Mouse (Mus musculus) ovary, postnatal 36 days (tissue): ENCODE results near the gene Nr4a3.

Experiments used
- DNase-seq: peaks from one replicate; pipeline ENCODE4 v3.0.0; 2022; ENCODE audit warnings: low spot score, mixed read lengths

Gene Nr4a3

DNA sequence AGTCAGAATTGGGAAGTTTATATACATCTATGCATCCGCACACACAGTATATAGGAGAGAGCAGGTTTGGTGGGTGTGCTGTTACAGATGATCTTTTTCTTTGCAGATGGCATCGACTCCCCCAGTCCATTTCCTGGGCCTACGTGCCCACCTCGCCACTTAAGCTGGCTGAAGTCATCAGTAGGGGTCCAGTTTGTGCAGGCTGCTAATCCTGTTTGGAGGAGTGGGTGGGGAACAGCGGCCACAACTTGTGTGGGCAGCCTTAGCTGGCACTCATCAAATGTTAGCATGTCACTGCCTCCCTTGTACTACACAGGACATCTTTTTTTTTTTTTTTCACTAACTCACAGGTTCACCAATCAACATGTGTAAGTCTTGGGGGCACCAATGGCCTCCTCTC lies 5.5 kb downstream of the Nr4a3 start:
- DNase-seq = no peak

DNA sequence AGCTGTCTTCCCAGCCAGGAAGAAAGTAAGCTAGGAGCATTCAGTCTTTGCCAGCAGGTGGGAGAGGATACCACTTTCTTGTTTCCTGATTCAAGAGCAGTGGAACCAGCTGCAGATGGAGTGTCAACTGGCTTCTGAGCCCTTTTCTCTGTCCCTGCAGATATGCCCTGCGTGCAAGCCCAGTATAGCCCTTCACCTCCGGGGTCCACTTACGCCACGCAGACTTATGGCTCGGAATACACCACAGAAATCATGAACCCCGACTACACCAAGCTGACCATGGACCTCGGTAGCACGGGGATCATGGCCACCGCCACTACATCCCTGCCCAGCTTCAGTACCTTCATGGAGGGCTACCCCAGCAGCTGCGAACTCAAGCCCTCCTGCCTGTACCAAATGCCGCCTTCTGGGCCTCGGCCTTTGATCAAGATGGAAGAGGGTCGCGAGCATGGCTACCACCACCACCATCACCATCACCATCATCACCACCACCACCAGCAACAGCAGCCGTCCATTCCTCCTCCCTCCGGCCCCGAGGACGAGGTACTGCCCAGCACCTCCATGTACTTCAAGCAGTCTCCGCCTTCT lies 6.2 kb downstream of the Nr4a3 start:
- DNase-seq = no peak

DNA sequence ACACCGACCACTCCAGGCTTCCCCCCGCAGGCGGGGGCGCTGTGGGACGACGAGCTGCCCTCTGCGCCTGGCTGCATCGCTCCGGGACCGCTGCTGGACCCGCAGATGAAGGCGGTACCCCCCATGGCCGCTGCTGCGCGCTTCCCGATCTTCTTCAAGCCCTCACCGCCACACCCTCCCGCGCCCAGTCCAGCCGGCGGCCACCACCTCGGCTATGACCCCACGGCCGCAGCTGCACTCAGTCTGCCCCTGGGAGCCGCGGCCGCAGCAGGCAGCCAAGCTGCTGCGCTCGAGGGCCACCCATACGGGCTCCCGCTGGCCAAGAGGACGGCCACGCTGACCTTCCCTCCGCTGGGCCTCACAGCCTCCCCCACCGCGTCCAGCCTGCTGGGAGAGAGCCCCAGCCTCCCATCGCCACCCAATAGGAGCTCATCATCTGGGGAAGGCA lies 6.7 kb downstream of the Nr4a3 start:
- DNase-seq = peak; percentile 26

DNA sequence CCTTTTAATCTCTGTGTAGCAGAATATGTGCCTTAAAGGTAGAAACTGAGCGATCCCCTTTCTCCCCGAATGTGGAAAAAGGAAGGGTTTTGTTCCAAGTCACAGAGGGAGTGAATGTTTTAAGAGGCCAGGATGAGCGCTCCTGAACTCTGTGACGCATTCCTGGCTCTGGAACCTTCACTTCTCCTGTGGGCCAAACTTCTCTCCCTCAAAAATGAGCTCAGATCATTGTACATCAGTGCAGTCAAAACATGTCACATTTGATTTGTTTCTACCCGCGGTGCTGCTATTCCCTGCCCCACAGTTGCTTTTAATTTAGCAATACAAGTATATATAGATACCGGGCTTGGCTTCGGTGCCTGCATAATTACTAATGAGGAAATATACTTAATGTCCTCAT lies 16.8 kb downstream of the Nr4a3 start:
- DNase-seq = no peak

DNA sequence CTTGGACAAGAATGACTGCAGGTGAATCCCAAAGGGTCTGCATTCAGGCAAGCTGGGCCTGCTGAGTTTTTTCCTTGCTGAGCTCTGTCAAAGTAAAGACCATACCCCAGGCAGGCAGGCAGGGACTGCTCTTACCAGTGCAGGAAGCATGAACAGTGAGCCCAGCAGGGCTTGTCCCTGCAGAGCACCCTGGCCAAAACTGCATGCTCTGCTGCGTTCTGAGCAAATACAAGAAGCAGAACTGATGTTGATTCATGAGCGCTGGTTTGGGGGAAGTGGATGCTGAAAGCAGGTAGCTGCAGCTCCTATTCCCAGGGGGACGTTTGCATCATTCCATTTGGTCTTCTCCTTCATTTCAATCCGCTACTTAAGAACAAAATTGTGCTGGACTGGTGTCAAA lies 19.4 kb downstream of the Nr4a3 start:
- no peak for DNase-seq

DNA sequence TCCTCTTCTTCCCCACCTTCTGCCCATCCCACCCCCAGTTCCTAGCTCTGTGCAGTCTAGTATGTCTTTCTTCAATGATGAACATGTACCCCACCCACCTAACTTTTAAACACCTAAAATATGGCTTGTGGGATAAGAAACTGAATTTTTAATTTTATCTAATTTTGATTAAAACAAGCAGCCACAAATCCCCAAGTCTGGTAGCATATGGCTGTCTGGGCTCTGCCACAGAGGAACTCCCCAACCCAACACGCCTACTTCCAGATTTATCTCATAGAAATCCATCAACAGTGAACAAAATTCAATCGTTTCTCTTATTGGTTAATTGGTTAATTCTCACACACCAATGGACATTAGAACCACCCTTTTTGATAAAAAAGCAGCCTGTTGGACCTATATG lies 21.7 kb downstream of the Nr4a3 start:
- DNase-seq = no peak

DNA sequence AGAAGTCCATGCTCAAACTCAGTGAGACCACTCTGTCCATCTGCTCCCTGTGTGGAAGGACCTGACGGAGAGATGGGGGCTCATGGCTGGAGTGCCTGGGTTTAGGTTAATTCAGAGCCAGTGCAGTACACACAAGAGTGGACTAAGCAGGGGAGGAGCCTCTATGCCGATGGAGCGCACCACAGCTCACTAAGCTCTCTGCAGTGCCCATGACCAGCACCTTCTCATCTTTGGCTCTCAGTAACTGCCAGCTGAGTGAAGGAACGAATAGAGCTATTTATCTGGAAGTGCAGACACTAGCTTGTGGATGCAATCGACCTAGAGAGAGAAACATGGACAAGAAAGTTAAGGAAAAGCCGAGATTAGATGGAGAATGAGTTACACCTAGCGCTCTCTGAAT lies 24.2 kb downstream of the Nr4a3 start:
- DNase-seq = no peak

DNA sequence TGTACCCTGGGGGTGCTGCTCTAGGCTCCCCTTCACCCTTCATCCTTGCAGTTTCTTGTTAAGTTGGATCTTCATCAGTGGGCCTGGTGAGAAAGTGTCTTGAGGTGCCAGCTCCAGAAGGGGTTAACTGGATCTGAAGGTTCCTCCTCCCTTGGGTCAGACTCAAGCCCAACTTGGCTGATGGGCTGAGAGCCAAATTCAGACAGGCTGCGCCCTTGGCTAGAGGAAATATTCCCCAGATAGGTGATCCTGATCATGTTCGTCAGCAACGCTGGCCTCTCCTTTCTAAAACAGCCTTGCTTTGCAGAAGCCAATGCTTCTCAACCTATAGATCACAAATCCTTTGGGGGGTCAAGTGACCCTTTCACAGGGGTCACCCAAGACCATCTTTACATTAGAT lies 27.1 kb downstream of the Nr4a3 start:
- DNase-seq = no peak

DNA sequence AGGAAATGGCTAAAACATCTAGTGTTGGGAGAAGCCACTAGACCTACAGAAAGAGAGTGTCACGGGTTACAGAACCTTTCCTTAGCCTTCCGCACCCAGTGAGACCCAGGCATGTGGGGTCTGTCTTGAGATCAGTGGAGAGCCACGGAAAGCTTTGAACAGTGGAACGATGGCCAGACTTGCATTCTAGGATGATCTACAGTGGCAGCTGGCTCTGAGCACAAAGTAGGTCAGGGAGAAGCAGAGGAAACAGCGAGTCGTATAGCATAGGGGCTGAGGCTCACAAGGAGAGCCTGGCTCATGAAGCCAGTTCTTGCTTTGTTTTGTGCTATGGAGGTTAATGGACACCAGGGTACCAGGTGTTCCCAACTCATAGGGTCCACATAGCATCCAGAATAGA lies 28.4 kb downstream of the Nr4a3 start:
- DNase-seq = no peak

DNA sequence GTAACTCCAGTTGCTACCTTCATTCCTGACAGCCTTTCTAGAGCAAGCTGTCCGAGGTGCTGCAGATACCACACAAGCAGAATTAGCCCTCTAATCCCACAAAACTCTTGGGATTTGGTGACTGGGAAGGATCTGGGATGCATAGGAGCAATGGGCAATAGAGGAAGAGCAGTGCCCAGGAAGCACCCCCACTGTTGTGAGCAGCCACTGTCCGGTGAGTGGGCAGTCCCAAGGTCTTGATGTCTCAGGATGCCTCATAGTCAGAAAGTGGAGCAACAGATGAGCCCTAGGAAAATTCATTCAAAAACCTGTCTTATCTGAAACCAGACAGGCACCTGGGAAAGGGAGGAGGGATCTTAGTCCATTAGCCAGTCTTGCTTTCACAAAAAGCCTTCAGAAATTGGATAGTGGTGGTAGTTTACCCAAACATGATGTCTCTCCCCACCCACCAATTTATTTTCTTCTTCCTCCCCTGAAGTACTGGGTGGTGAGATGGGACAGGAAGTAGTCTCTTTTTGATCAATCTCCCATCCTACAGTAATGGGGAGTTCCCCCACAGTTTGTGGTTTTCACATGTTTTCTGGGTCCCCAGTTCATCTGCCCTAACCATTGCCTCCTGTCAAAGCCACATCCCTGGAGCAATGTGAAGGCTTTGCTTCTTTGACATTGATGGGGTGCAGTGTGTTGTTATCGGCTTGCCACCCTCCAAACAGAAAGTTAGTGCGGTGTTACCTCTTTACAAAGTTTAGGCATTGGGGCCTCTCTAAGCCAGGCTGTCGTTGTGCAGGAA lies 29.7 kb downstream of the Nr4a3 start:
- DNase-seq = no peak

DNA sequence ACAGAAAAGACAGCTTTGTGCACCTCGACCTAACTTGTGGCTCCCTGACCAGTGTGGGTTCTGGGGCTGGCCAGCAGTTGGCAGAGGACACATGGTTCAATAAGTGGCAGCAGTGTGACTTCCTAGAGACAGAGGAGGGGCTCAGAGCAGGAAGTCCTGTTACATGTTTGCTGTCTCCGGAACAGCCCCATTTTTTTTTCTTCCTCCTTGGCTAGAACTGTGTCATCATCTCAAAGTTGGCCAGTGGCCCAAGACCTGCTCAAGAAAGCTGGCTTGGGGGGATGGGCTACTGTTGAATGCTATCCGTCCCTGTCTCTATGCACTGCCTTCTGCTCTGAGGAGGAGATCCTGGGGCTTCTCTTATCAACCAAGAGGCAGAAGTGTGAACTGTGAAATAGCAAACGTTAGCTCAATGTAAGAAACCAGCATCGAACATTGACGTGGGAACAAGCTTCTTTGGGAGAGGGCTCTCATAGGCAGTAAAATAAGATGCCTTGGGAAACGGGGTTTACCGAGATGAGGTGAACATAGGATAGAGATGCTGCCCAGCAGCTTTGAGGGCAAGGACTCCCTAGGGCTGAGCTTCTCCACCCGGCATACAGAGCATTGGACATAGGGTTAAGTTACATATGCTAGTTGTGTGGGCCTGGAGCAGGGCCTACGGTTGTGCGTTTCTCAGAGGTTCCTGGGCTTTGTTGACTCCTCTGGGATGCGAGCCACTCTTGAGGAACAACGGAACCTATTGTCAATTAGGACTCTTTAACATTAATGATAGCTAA lies 31.9 kb downstream of the Nr4a3 start:
- no peak for DNase-seq

DNA sequence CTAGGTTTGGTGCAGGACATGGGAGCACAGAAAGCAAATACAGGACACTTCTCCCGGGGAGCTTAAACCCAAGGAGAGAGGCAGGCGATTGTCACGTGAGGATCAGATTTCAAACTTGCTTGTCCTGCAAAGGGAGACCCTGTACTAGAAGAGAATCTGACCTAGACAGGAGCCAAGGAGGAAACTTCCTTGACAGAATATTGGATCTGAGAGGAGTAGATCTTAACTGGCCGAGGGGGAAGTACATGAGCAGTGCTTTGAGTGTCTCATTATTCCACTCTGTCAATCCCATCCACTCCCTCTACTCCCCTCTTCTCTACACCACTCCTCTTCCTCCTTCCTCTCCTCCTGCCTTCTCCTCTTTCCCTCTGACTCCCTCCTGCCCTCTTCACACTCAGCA lies 33.3 kb downstream of the Nr4a3 start:
- DNase-seq = no peak

DNA sequence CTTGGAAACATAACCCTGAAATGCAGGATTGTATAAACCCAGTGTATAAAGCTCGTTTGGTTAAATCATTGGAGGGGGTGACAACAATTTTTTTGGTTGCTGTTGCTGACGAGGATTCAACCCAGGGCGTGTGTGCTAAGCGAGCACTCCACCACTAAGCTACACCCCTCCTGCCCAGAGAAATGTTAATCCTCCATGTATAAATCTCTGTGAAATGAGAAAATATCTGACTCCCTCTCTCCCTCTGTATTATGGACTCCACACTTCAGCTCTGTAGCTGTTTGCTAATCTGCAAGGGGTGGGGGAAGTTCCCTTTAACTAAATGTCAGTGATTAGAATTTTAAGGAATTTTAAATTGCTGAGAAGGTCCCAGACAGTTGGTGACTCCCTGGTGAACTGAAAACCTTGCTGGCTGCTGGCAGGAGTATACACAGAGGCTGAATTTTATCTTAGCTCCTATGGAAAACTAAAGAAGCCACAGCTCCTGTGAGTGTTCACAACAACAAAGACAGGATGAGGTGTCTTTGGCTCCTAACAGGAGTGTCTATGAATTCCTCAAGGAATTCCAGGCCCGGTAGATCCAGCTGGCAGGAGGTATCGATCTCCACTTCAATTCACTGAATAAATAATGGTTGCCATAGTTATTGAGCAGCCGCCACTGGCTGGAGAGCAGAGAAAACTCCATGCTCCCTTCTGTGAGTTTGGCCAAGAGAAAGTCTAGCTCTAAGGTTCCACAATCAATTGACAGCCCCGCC lies 34.5 kb downstream of the Nr4a3 start:
- no peak for DNase-seq

DNA sequence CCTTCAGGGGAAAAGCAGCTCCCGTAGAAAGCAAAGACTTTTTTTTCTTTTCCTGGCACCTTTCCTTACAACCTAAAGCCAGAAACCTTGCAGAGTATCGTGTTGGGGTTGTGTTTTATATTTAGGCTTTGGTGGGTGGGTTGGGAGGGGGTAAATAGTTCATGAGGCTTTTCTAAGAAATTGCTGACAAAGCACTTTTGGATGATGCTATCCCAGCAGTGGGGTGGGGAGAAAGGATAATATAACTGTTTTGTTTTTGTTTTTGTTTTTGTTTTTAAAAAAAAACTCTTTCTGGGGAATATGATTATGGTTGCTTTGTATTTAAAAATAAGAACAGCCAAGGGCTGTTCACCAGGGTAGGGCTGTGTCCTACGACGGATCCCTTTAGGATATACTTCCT lies 38.5 kb downstream of the Nr4a3 start:
- no peak for DNase-seq

DNA sequence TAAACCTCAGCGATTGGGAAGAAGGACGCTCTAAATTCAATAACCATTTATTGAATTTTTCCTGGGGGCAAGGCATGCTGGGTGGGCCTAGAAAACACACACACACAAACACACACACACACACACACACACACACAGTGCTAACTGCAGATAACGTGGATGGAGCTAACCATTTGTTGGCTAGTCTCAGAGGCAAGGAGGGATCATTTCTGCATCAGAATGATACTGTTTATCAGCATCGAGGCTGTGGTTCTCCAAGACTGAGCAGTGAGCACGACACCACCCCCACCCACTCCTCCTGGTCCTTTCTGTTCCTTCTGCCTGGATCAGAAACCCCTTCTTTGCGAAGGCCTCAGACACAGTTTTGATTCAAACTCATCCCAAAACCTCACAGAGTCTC lies 41.7 kb downstream of the Nr4a3 start:
- DNase-seq = no peak

DNA sequence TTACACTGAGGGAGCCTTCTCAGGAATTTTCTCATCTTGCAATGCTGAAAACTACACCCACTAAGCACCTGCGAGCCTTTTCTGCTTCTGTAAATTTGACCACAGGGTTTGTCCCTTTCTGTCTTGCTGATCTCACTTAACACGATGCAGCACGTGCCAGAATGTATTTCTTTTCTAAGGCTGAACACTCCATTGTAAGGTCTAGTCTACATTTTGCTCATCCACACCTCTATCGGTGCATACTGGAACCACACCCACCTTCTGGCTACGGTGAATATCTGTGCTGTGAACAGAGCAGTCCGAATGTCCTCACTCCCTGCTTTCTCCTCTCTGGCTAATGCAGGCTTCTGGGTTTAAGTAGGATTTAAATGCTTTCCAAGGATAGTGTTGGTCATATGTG lies 42.5 kb downstream of the Nr4a3 start:
- no peak for DNase-seq

DNA sequence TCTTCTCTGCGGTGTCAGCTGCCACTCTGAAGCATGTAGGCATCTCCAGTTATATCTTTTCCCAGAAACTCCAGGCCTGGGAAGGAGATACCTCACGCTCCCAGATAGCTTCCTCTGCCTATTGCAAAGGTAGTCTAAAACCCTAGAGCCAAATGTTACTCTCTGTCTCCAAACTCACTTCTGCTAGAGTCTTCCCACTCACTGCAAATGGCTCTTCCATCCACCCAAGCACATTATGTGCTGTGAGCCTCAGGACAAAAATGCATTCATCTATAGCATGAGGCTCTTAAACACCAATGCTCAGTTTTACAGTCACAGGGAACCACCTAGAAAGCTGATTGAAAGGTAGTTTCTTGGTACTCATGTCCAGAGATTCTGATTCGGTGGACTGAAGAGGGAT lies 48.3 kb downstream of the Nr4a3 start:
- no peak for DNase-seq

DNA sequence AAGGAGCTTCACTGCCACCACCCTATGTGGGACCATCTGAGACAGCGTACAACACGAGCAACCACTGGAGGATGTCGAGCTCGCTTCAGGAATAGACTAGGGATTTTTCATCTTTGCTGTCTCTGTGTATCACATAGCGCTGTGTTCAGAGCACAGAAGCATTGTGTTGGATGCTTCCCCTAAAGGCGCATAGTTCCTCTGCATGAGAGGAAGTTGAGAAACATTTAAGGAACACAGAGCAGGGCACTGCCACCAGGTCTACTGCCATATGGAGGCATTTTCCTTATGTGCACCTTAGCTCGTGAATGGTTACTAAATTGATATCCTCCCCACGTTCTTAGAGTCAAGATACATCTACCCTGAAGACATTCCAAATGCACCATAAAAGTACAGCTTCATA lies 55.3 kb downstream of the Nr4a3 start:
- DNase-seq = no peak

DNA sequence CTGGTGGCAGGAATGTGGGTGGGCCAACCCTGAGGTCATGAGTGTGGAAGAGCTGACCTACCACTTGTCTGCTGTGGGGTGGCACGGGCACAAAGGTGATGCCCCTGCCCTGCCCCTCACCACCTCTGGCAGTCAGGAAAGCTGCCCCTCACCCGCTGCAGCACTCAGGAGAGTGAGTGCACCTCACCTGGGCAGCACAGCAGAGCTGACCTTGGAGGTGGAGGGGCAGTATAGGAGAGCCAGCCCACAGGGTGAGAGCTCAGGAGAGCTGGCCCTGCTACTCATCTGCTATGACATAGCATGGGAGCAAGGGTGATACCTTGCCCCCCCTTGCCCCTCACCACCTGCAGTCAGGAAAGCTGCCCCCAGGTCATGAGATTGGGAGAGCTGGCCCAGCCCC lies 57.0 kb downstream of the Nr4a3 start:
- DNase-seq = no peak

DNA sequence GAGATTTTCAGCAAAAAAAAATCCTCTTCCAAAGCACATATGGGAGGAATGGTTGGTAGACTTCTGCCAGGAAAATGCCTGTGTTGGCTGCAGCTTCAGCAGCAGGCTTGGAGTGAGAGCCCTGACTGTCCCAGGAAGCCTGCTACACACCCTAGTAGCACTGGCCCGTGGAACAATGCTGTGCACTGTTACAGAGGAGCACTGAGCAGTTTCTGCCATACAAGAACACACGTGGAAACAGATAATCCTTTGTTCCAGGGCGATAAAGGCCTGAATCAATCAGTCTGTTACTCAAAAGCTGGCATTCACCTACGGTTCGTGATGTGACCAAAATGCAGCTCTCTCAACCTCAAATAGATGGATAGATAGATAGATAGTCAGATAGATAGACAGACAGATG lies 60.4 kb downstream of the Nr4a3 start:
- no peak for DNase-seq

DNA sequence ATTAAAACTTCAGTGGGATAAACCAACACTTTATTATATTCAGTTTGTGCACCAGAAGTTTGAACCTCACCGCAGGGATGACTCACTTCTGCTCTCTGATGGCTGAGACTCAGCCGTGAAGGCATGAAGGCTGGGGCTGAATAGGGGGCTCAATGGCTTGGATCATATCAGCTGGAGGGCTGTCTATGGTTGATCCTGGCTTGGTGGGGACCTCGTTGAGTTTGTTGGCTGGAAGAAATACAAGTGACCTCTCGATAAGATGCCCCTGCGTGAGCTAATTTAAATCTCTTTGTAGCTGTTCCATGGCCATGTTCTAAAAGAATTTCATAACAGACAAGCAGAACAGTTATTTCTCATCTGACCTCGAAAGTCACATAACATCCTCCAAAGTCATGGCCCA lies 62.1 kb downstream of the Nr4a3 start:
- no peak for DNase-seq

DNA sequence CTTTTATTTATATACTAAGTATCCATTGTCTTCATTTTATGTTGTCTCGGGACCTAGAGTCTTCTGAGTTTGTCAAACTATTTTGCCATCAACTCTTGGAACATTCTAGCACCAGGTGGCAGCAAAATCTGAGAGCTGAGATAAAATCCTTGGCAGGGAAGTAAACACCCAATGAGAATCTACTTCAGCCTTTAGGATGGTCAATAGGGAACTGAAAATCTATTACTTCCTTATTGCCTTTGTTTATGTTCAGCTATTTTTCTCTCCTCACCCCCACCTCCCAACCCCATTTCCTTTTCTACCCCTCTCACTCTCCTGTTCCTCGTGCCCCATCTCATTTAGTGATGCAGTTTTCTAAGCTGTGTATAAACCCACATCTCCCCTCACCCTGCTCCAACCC lies 63.6 kb downstream of the Nr4a3 start:
- DNase-seq = no peak

DNA sequence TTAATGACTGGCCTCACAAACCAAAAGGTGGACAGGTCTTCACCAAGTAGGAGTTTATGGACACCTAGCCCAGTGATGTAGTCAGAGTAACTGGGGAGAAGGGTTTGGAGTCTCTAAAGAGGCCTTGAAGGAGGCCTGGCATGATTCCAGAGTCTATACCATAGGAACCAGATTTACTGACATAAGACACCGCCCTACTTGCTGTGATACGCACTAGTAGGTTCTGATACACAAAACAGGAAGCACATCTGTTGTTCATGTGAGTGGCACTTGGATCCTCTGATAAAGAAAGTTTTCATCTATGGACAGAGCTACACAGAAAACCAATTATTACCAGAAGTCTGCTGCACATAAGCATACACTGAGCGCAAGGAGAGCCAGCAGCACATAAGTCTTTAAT lies 65.4 kb downstream of the Nr4a3 start:
- no peak for DNase-seq
